Mouse (Mus musculus) heart, embryonic 14.5 days (tissue): ENCODE measurements around the gene Selenow. TPM values are rescaled to one million over a fixed set of nuclear protein-coding genes. Genes with fewer than 3 reads are reported as not detected.
A peak's percentile ranks its signal among the peaks of the same experiment; 100 is the strongest.

ENCODE experiments used
- ATAC-seq: fragments of 200-750 bp; cut with Nextera tagmentation; 2 replicates; pipeline ENCODE4 v1.8.0; 2017; ENCODE audit warnings: low read depth, moderate TSS enrichment; ENCODE audit not compliant: insufficient number of reproducible peaks, insufficient read depth, low FRiP score
- H3K27ac ChIP-seq, 2 experiments: fragments of 200-500 bp in 1 of 2; fragments of 300-500 bp in 1 of 2; sonication (generic) in 1 of 2; replicated peaks in 1 of 2; 2 replicates each; pipeline ENCODE4 v1.5.1; 2012 to 2014; ENCODE audit warnings: low read depth in 2 of 2, low read length in 2 of 2, control low read depth in 1 of 2, mild to moderate bottlenecking in 1 of 2, mixed read lengths in 1 of 2; ENCODE audit not compliant: control insufficient read depth in 1 of 2, insufficient read depth in 1 of 2
- H3K27me3 ChIP-seq: fragments of 300-500 bp; sonication (generic); 2 replicates; pipeline ENCODE4 v1.6.1; 2014; ENCODE audit warnings: mild to moderate bottlenecking, low read length, control low read depth; ENCODE audit not compliant: control insufficient read depth, insufficient read depth
- H3K36me3 ChIP-seq: fragments of 300-500 bp; sonication (generic); 2 replicates; pipeline ENCODE4 v1.6.1; 2014; ENCODE audit warnings: mild to moderate bottlenecking, control low read depth, low read length, mixed read lengths; ENCODE audit not compliant: control insufficient read depth, insufficient read depth
- H3K4me1 ChIP-seq, 2 experiments: fragments of 200-500 bp in 1 of 2; fragments of 300-500 bp in 1 of 2; sonication (generic) in 1 of 2; 2 replicates each; pipeline ENCODE4 v1.6.1; 2012 to 2014; ENCODE audit warnings: low read length in 2 of 2, control low read depth in 1 of 2, mixed read lengths in 1 of 2; ENCODE audit not compliant: control insufficient read depth in 2 of 2, insufficient read depth in 2 of 2
- H3K4me2 ChIP-seq: fragments of 300-500 bp; sonication (generic); 2 replicates; pipeline ENCODE4 v1.6.1; 2014; ENCODE audit warnings: mild to moderate bottlenecking, low read length
- H3K4me3 ChIP-seq, 2 experiments: fragments of 200-500 bp in 1 of 2; fragments of 300-500 bp in 1 of 2; sonication (generic) in 1 of 2; 2 replicates each; pipeline ENCODE4 v1.5.1; 2012 to 2014; ENCODE audit warnings: low read length in 2 of 2, mild to moderate bottlenecking in 2 of 2, control low read depth in 1 of 2, low read depth in 1 of 2, moderate library complexity in 1 of 2; ENCODE audit not compliant: control insufficient read depth in 1 of 2, insufficient read depth in 1 of 2
- H3K9ac ChIP-seq: fragments of 300-500 bp; sonication (generic); 2 replicates; pipeline ENCODE4 v1.6.1; 2014; ENCODE audit warnings: mild to moderate bottlenecking, low read length
- H3K9me3 ChIP-seq: fragments of 300-500 bp; sonication (generic); 2 replicates; pipeline ENCODE4 v1.6.1; 2016; ENCODE audit warnings: low read length, control low read depth; ENCODE audit not compliant: control insufficient read depth
- WGBS: fragments of 180-500 bp; shearing (Covaris S2); extraction: QIAGEN DNeasy Blood & Tissue Kit; methylation state at CpG from one replicate; pipeline ENCODE4 v1.1.7; 2014; 5-methylcytosine and 5-hydroxymethylcytosine counted together
- polyA plus RNA-seq: library from polyadenylated mRNA; unstranded; fragments of >200 nt; fragmentation: Nextera tagmentation; extraction: Ambion mirVana; gene quantifications from 2 replicates; pipeline ENCODE4 v1.2.1, GENCODE M21; 2014

The Selenow gene
- polyA plus RNA-seq, 1 experiment from 2014 or later, result 831 TPM

DNA sequence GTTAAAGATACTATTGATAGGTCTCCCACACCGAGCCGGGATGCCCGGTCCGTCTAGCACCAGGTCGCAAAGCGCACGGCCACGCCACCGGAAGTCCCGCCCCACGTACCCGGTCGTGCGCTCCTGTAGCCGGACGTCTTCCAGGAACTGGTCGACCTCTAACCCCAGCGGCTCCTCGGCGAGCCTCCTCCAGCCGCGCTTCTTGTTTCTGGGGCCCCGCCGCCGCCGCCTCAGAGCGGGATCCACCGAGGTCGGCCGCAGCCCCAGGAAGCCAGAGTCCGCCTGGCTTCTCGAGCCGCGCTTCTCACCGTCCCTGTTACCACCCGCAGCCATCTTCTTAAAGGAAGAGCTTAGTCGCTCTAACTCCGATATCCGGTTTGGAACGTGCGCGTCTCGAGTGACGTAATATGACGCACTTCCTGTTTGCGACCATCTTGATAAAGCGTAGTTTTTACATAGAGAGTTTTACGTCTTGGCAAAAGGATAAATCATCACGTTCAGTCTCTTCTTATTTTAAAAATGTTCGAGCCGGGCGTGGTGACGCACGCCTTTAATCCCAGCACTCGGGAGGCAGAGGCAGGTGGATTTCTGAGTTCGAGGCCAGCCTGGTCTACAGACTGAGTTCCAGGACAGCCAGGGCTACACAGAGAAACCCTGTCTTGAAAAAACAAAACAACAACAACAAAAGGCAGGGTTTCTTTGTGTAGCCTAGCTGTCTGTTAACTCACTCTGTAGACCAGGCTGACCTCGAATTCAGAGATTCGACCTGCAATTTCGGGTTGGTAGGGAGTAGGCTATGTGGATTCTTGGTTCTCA is 23.7 kb upstream of the Selenow start, which contains the start of gene Nop53:
Gene Nop53, minus strand, starts transcription at position 354 of the 816 bp plus-strand sequence.
- peak within 1 kb of the TSS; percentile 59 to 81 for H3K4me3 ChIP-seq
- no peaks in the 10 kb centered on the region for H3K9me3 ChIP-seq
- H3K36me3 ChIP-seq, result peaks cover 57% of the 10 kb centered on the region
- H3K27ac ChIP-seq, result peak within 1 kb of the TSS; percentile 85 to 94
- peak within 1 kb of the TSS; percentile 86 for H3K9ac ChIP-seq
- 2% methylated on average over 59 of the region's 59 CpGs for WGBS
- H3K4me2 ChIP-seq, result peak within 1 kb of the TSS; percentile 87
- peak; percentile 81 for ATAC-seq
- no peaks in the 10 kb centered on the region for H3K27me3 ChIP-seq
- H3K4me1 ChIP-seq, result peaks cover 10 to 16% of the 10 kb centered on the region in 2 experiments

DNA sequence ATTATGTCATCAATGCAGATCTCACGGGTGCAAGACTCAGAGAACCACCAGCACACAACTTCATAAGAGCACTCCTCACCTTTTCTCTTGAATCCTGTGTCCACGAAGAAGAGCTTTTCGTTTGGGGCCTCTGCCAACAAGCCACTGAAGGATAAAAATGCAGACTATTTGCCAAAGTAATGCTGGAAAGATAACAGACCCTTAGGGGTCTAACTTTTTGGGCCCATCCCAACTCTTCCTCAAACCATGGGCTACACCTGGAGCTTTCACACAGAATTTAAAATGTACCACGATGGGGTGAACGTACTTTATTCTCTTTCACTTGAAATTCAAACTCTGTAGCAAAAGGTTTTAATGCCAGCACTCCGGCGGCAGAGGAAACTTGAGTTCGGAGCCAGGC is 23.0 kb upstream of the Selenow start:
- Histone ChIP-seq H3K4me3 (peak overlapping the region; percentile 59 to 81), H3K9me3 (no peaks in the 10 kb centered on the region), H3K9ac (peak overlapping the region; percentile 86), H3K27ac (peak overlapping the region in 1 of 2 experiments; percentile 94; a peak in 1 of 4 replicates), H3K4me2 (peak overlapping the region; percentile 87), H3K27me3 (no peaks in the 10 kb centered on the region), H3K36me3 (peaks cover 57% of the 10 kb centered on the region), H3K4me1 (peaks cover 10 to 16% of the 10 kb centered on the region in 2 experiments)
- ATAC-seq, result no peak
- 6% methylated on average over 8 of the region's 8 CpGs for WGBS

- peaks cover 57% of the 10 kb centered on the region for H3K36me3 ChIP-seq
- 86% methylated on average over 1 of the region's 1 CpGs for WGBS
- no peak overlapping the region for H3K9ac ChIP-seq
- no peaks in the 10 kb centered on the region for H3K9me3 ChIP-seq
- H3K4me2 ChIP-seq, result no peak overlapping the region
- H3K4me1 ChIP-seq, result peaks cover 10 to 13% of the 10 kb centered on the region in 2 experiments
- no peak for ATAC-seq
- no peak overlapping the region for H3K27ac ChIP-seq
- no peaks in the 10 kb centered on the region for H3K27me3 ChIP-seq
- no peak overlapping the region for H3K4me3 ChIP-seq
Observed at GRCm38 (mm10) chr7:15944311-15944710, 22.1 kb upstream of the Selenow start.

DNA sequence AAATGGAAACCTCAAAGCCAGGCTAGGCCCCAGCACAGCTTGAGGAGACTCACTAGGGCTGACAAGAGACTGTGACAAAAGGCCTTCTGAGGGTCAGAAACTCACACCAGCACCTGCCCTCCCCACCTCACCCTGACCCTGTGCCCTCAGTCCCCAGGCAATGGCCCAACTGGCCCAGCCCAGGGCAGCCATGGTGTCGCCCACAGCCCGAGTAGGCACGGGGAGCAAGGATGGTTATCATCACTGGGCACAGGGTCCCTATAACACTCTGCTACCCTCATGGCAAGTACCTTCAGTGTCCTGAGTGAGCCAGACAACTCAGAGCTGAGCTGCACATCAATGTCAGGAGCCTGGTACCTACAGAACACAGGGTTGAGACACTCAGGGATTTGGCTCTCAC is 16.4 kb upstream of the Selenow start:
- Histone ChIP-seq H3K9me3 (no peaks in the 10 kb centered on the region), H3K4me2 (no peak overlapping the region), H3K9ac (no peak overlapping the region), H3K27ac (no peak overlapping the region), H3K27me3 (no peaks in the 10 kb centered on the region), H3K4me3 (no peak overlapping the region), H3K36me3 (peaks cover 81% of the 10 kb centered on the region), H3K4me1 (no peaks in the 10 kb centered on the region; a peak in 1 of 4 replicates)
- 90% methylated on average over 3 of the region's 3 CpGs for WGBS
- ATAC-seq, result no peak

- Histone ChIP-seq H3K9me3 (no peaks in the 10 kb centered on the region), H3K4me1 (no peaks in the 10 kb centered on the region; a peak in 1 of 4 replicates), H3K27ac (no peak overlapping the region), H3K27me3 (no peaks in the 10 kb centered on the region), H3K9ac (no peak overlapping the region), H3K4me3 (no peak overlapping the region), H3K36me3 (peaks cover 70% of the 10 kb centered on the region), H3K4me2 (no peak overlapping the region)
- no peak for ATAC-seq
- 85% methylated on average over 5 of the region's 5 CpGs for WGBS
Observed at GRCm38 (mm10) chr7:15937491-15937890, 15.3 kb upstream of the Selenow start.

DNA sequence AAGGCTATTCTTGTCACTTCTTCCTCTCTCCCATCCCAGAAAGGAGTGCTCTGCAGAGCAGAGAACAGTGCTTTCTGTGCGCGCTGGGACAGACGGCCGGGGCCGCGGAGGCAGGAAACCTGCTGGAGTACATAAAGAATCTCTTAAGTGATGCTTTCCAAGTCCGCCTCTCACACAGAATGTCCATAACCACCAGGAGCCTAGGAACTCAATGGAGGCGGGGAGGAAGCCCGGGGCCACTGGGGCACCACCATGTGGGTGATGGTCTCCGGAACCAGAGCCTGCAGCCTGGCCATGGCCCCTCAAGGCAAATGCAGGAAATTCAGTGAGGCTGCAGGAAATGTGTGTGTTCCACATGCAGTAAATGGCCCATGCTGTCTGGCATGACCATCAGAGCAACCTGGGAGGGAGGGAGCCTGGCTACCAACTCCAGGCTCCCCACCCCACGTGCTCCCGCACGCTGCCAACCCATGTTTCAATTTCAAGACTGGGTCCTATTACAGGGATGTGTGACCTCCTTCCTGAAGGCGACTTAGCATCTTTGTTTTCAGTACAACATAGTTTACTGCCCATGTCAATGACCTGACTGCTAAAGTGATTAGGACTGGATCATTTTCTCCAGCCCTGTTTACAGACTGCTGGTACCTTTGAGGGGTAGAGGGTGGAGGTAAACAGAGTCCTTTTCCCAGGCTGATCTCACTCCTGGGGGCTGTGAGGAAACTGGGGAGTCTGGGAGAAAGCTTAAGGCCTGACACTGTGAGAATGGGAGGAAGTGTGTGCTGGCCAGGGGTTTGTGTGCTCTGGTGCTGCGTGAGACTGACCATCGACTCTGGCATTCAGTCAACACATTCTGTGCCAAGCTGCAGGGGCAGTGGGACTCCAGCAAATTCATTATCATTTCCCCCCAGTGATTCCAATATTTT is 11.5 kb upstream of the Selenow start:
- peak; percentile 55; the same call in 1 of the 2 replicates for ATAC-seq
- H3K27ac ChIP-seq, result peak overlapping the region; percentile 55 to 82
- 0 out of 2 replicates have a peak overlapping the region, but pooled peaks have one; percentile 3 for H3K4me2 ChIP-seq
- no peaks in the 10 kb centered on the region for H3K27me3 ChIP-seq
- no peak overlapping the region for H3K4me3 ChIP-seq
- H3K9ac ChIP-seq, result 0 out of 2 replicates have a peak overlapping the region, but pooled peaks have one; percentile 2
- peaks cover 3 to 5% of the 10 kb centered on the region in 2 experiments; a peak in 3 of 4 replicates for H3K4me1 ChIP-seq
- H3K9me3 ChIP-seq, result no peaks in the 10 kb centered on the region
- 51% methylated on average over 16 of the region's 16 CpGs for WGBS
- H3K36me3 ChIP-seq, result peaks cover 32% of the 10 kb centered on the region

- Histone ChIP-seq H3K36me3 (peaks cover 11% of the 10 kb centered on the region), H3K27ac (peak overlapping the region; percentile 57 to 75; a peak in 3 of 4 replicates), H3K4me2 (peak overlapping the region; percentile 42), H3K4me1 (peaks cover 3 to 5% of the 10 kb centered on the region in 2 experiments; a peak in 3 of 4 replicates), H3K9me3 (no peaks in the 10 kb centered on the region), H3K9ac (0 out of 2 replicates have a peak overlapping the region, but pooled peaks have one; percentile 21), H3K27me3 (no peaks in the 10 kb centered on the region), H3K4me3 (no peak overlapping the region)
- WGBS, result 34% methylated on average over 3 of the region's 3 CpGs
- no peak for ATAC-seq
Observed at GRCm38 (mm10) chr7:15931635-15932034, 9.4 kb upstream of the Selenow start.
